Mouse (Mus musculus): Measurements from ENCODE around the gene Syne2. TPM values are rescaled to one million over a fixed set of nuclear protein-coding genes. Genes with fewer than 3 reads are reported as not detected.
"Not testable (repeated sequence)": the region's sequence is repeated elsewhere in the genome, so short reads cannot be mapped to it uniquely, and the experiment has no call there.

The Syne2 gene
- polyA plus RNA-seq, 1 experiment from 2014 or later = 84.3 TPM

DNA sequence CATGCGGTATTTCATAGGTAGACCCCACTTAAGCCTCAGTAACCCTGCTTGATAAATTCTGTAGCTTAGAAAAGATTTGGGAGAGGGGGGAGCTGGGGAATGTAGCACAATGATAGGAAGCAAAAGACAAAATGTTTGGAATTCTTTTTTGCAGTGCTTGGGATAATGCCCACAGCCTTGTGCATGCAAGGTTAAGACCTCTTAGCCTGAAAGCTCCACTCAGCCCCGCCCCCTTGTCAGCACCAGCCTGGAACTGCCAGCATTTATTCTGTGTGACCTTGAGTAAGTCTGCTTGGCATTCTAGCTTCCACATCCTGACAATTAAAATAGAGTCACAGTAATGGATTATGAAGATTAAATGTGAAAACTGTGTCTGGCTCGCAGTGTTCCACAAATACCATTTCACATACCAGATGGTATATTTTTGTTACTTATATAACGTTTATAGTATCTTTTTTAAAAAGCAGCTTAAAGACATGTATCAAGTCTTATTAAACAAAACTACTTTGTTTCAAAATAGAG is 299.8 kb downstream of the Syne2 start:
- Histone ChIP-seq H3K36me3 (no peaks in the 10 kb centered on the region), H3K9me3 (no peaks in the 10 kb centered on the region), H3K27me3 (ENCODE audit: insufficient read depth, poor library complexity, severe bottlenecking) (no peaks in the 10 kb centered on the region), H3K27ac (no peak overlapping the region), H3K4me1 (replicated peaks) (peaks cover 8% of the 10 kb centered on the region), H3K4me3 (no peak overlapping the region)
- peak; percentile 49 for DNase-seq (ENCODE audit: low spot score)
- WGBS = 75% methylated on average over 4 of the region's 4 CpGs

DNA sequence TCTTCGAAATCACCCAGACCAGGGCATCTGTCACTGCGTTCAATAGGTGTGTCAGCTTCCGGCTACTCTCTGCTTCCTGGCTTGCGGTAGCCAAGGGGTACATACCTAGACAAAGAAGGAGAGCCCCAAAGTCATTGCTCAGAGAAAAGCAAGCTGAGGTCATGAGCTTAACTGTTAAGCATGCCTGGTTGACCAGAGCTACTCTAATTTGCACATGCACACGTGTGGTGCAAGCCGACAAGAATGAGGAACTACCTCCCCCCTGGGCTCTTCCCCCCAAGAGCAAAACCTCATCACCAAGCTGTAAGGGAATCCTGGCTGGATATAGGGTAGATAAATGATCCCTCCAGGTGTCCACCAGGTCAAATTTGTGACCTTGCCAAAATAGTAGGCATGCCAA is 305.3 kb downstream of the Syne2 start:
- Histone ChIP-seq H3K36me3 (no peaks in the 10 kb centered on the region), H3K4me1 (replicated peaks) (no peaks in the 10 kb centered on the region; the same call in 1 of the 2 replicates), H3K27me3 (ENCODE audit: insufficient read depth, poor library complexity, severe bottlenecking) (no peaks in the 10 kb centered on the region), H3K27ac (no peak overlapping the region), H3K9me3 (no peaks in the 10 kb centered on the region), H3K4me3 (no peak overlapping the region)
- no peak for DNase-seq (ENCODE audit: low spot score)
- 90% methylated on average over 6 of the region's 6 CpGs for WGBS

DNA sequence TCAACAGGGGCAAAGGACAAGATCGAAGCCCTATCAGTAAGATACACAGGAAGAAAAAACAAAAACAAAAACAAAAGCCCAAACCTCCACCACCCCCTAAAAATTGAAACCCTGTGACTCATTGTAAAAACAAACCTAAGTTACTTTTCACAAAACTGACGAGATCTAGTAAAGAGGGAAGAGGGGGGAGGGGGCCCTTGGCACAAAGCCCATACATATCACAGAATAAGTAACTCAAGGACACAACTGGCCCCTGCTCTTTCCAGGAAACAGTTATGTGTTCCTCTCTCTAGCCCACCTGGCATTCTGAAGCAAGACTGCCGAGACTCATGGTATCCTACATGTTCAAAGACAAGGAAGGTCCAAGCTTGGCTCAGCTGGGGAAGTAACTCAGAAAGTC is 310.4 kb downstream of the Syne2 start:
- Histone ChIP-seq H3K27ac (no peak overlapping the region), H3K36me3 (no peaks in the 10 kb centered on the region), H3K4me1 (replicated peaks) (no peaks in the 10 kb centered on the region), H3K4me3 (no peak overlapping the region), H3K9me3 (no peaks in the 10 kb centered on the region), H3K27me3 (ENCODE audit: insufficient read depth, poor library complexity, severe bottlenecking) (no peaks in the 10 kb centered on the region)
- DNase-seq (ENCODE audit: low spot score) = no peak
- WGBS = 70% methylated on average over 3 of the region's 3 CpGs

DNA sequence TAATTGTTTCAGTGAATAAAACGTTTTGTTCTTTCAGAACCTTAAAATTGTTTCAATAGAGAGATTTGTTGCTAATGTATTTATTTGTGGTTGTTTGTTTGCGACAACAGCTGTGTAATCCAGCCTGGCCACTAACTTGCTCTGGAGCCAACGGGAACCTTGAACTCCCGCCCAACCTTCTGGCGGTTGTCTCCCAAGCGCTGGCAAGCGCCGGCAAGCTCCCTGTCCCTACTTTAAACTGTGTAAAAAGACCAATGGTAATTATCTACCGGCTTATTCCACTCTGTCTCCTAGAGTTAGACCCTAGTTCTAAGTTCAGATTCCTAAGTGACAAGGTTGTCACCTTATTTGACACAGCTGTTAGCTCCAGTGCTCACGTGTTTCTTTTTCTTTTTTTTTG is 310.9 kb downstream of the Syne2 start:
- Histone ChIP-seq H3K4me1 (replicated peaks) (no peaks in the 10 kb centered on the region), H3K4me3 (no peak overlapping the region), H3K27me3 (ENCODE audit: insufficient read depth, poor library complexity, severe bottlenecking) (no peaks in the 10 kb centered on the region), H3K27ac (no peak overlapping the region), H3K36me3 (no peaks in the 10 kb centered on the region), H3K9me3 (no peaks in the 10 kb centered on the region)
- no peak for DNase-seq (ENCODE audit: low spot score)
- 87% methylated on average over 10 of the region's 10 CpGs for WGBS

DNA sequence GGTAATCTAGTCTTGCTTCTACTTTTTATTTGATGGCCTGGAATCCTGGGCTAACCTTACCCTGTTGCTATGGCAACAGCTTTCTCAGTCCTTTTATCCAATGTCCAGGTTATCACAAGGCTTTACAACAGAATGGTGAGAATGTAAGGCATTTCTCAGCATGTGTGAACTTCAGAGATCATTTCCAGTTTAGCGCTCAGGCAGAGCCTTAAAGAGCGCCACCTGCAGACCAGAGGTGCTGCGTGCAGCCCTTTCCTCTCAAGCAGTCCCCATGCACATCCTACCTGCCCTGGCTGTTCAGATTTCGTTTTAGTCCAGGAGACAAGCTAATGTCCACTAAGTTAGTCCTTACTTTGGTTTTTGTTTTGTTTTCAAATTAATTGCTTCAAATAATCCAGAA is 312.3 kb downstream of the Syne2 start:
- WGBS = 20% methylated on average over 4 of the region's 4 CpGs
- H3K4me3 ChIP-seq = no peak overlapping the region
- H3K27me3 ChIP-seq (ENCODE audit: insufficient read depth, poor library complexity, severe bottlenecking) = no peaks in the 10 kb centered on the region
- no peaks in the 10 kb centered on the region for H3K9me3 ChIP-seq
- peak; percentile 40 for DNase-seq (ENCODE audit: low spot score)
- no peaks in the 10 kb centered on the region for H3K36me3 ChIP-seq
- H3K4me1 ChIP-seq (replicated peaks) = no peaks in the 10 kb centered on the region
- H3K27ac ChIP-seq = no peak overlapping the region

DNA sequence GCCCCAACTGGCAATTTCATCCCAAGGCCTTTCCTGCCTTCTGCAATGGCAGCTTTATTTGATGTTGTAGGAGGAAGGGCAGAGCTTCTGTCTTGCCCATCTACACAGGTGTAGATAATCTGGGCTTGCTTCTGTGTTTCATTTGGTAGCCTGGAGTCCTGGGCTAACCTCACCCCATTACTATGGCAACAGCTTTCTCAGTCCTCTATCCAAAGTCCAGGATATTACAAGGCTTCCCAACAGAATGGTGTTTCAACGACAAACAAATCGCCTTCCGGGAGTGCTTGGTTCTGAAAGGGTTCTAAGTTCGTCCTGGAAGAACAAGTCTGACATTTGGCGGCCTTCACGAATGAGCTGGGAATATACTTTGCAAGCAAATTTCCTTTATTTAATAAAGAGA is 313.0 kb downstream of the Syne2 start:
- Histone ChIP-seq H3K27ac (no peak overlapping the region), H3K27me3 (ENCODE audit: insufficient read depth, poor library complexity, severe bottlenecking) (no peaks in the 10 kb centered on the region), H3K4me3 (no peak overlapping the region), H3K36me3 (no peaks in the 10 kb centered on the region), H3K9me3 (no peaks in the 10 kb centered on the region), H3K4me1 (replicated peaks) (no peaks in the 10 kb centered on the region)
- no peak for DNase-seq (ENCODE audit: low spot score)
- 89% methylated on average over 6 of the region's 6 CpGs for WGBS

DNA sequence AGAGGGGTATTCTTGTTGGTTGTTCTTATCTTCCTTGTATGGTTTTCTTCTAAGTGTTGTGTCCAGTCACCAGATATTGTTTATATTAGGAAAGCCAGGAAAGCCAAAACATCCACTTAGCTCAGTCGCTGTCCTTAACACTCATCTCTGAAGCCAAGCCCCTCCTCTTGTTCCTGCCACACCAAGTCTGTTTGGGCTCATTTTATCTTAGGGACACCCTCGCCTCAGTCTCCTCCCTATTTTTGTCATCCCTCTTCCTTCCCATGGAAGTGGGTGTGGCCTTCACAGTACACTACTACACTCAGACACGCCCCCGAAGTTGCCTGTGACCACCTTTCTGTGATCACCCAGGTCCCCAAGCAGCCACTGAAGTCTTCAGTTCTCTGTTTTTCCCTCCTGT is 314.7 kb downstream of the Syne2 start:
- 80% methylated on average over 4 of the region's 4 CpGs for WGBS
- Histone ChIP-seq H3K9me3 (no peaks in the 10 kb centered on the region), H3K36me3 (no peaks in the 10 kb centered on the region), H3K27ac (no peak overlapping the region), H3K4me3 (no peak overlapping the region), H3K4me1 (replicated peaks) (no peaks in the 10 kb centered on the region), H3K27me3 (ENCODE audit: insufficient read depth, poor library complexity, severe bottlenecking) (no peaks in the 10 kb centered on the region)
- DNase-seq (ENCODE audit: low spot score) = no peak

DNA sequence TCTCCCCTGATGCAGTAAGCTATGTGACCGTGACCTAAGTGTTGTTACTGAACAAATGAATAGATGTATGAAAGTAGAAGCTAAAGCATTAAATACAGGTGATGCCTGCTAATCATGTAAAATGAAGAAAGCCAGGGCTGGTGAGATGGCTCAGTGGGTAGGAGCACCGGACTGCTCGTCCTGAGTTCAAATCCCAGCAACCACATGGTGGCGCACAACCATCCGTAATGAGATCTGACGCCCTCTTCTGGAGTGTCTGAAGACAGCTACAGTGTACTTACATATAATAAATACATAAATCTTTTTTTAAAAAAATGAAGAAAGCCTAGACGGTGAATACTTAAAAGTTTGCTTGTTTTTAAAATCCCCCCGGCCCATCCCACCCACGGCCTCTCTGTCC is 315.1 kb downstream of the Syne2 start:
- not testable (repeated sequence) for H3K36me3 ChIP-seq; H3K4me3 ChIP-seq; H3K4me1 ChIP-seq (replicated peaks); H3K27ac ChIP-seq; H3K27me3 ChIP-seq (ENCODE audit: insufficient read depth, poor library complexity, severe bottlenecking); DNase-seq (ENCODE audit: low spot score); H3K9me3 ChIP-seq
- 85% methylated on average over 9 of the region's 9 CpGs for WGBS

GRCm38 (mm10) chr12:76136701-76137100 is 318.8 kb downstream of the Syne2 start:
- 41% methylated on average over 6 of the region's 6 CpGs for WGBS
- Histone ChIP-seq H3K9me3 (no peaks in the 10 kb centered on the region), H3K27me3 (ENCODE audit: insufficient read depth, poor library complexity, severe bottlenecking) (no peaks in the 10 kb centered on the region), H3K4me3 (no peak overlapping the region), H3K4me1 (replicated peaks) (no peaks in the 10 kb centered on the region), H3K36me3 (no peaks in the 10 kb centered on the region), H3K27ac (no peak overlapping the region)
- DNase-seq (ENCODE audit: low spot score) = no peak

GRCm38 (mm10) chr12:76152389-76152788 is 334.5 kb downstream of the Syne2 start:
- not testable (repeated sequence) for H3K4me1 ChIP-seq (replicated peaks); H3K9me3 ChIP-seq; H3K36me3 ChIP-seq
- peak; percentile 23 for DNase-seq (ENCODE audit: low spot score)
- Histone ChIP-seq H3K27me3 (ENCODE audit: insufficient read depth, poor library complexity, severe bottlenecking) (peaks cover 24% of the 10 kb centered on the region), H3K27ac (peak overlapping the region; percentile 77), H3K4me3 (peak overlapping the region; percentile 49)
- WGBS = 10% methylated on average over 30 of the region's 30 CpGs

Other genes with a start within 250 kb of the Syne2 start
- 14.2 and 14.3 TPM in 2 replicates for gene Ppp2r5e, start 221.9 kb upstream of the Syne2 start, polyA plus RNA-seq (2016; fragmentation: Nextera tagmentation; extraction: Ambion mirVana)
- 9.8 and 13.3 TPM in 2 replicates for gene Wdr89, start 148.6 kb upstream of the Syne2 start, polyA plus RNA-seq (2016; fragmentation: Nextera tagmentation; extraction: Ambion mirVana)
- gene Sgpp1, start 82.4 kb upstream of the Syne2 start, polyA plus RNA-seq (2016; fragmentation: Nextera tagmentation; extraction: Ambion mirVana) = 5.5 and 5.8 TPM in 2 replicates